Mouse (Mus musculus): ENCODE results near the gene Fam214b. TPM values are rescaled to one million over a fixed set of nuclear protein-coding genes. Genes with fewer than 3 reads are reported as not detected.
A peak's percentile ranks its signal among the peaks of the same experiment; 100 is the strongest.

The Fam214b gene
- total RNA-seq, 1 experiment from 2014 or later: 1.3 TPM

DNA sequence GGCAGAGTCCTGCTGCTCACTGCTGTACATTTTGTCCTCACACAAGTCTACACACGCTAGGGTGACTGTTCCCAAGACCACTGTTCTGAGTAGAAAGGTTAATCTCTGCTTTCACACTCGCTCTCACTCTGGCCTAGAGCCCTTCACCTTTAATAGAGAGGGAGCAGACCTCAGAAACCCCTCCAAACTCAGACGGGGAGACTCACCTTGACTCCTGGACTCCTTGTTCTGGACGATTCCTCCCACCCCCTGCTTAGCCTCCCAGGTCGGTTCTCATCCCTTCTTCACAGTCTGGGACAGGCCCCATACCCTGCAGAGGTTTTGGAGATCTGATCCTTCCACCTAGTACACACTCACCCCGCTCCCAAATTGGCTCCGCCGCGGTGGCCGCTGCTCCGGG, 6.4 kb downstream of the Fam214b start:
- no peak for ATAC-seq (replicated peaks; ENCODE audit: low read depth, poor library complexity, severe bottlenecking)

GRCm38 (mm10) chr4:43038567-43039495, 7.2 kb downstream of the Fam214b start:
- no peak for ATAC-seq (replicated peaks; ENCODE audit: low read depth, poor library complexity, severe bottlenecking)

DNA sequence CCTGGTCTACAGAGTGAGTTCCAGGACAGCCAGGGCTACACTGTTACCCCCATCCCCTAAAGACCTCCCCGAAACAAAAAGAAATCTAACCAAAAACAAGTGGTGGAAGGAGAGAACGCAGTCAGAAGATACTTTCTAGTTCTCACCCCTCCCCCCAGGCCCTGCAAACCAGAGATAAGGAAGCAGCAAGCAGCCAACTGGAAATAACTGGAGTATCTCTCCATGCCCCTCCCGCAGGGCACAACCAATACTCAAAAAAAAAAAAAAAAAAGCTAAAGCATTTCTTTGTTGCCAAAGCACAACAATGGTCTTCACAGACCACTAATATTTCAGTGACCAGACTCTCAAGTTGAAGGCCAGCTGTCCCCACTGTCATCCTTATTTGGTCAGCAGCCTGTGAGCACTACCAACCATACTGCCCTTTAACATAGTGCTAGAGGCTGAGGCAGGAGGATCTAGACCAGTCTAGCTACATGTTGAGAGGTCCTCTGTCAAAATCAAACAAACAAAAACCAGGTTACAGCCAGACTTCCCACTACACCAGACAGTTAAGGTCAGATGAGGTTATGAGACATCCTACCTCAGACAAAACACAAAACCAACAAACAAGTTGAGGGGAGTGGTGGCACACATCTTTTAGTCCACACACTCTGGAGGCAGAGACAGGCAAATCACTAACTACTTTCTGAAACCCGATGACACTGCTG, 8.0 kb downstream of the Fam214b start:
- ATAC-seq (replicated peaks; ENCODE audit: low read depth, poor library complexity, severe bottlenecking): peak; percentile 58

GRCm38 (mm10) chr4:43036356-43036755, 9.7 kb downstream of the Fam214b start:
- ATAC-seq (replicated peaks; ENCODE audit: low read depth, poor library complexity, severe bottlenecking): no peak

DNA sequence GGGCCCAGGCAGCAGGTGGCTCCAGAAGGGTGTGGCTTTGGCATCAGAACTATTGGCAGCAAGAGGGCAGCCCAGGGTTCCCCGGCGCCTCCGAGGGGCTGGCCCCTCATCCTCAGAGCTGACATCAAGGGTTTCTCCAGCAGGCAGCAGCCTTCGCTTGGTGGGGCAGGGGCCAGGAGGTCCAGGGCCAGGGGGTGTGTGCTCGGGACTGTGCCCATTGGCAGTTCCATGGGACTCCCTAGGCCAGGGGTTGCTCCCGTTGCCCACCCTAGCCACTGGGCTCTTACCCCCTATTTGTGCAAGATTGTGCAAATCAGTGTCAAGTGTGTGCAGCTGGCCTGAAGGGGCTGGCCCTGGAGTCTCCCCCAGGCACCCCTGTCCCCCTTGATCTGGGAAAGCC, 10.2 kb downstream of the Fam214b start:
- no peak for ATAC-seq (replicated peaks; ENCODE audit: low read depth, poor library complexity, severe bottlenecking)

GRCm38 (mm10) chr4:43033481-43033880, 12.5 kb downstream of the Fam214b start:
- ATAC-seq (replicated peaks; ENCODE audit: low read depth, poor library complexity, severe bottlenecking): no peak

GRCm38 (mm10) chr4:43032501-43032900, 13.5 kb downstream of the Fam214b start:
- no peak for ATAC-seq (replicated peaks; ENCODE audit: low read depth, poor library complexity, severe bottlenecking)

DNA sequence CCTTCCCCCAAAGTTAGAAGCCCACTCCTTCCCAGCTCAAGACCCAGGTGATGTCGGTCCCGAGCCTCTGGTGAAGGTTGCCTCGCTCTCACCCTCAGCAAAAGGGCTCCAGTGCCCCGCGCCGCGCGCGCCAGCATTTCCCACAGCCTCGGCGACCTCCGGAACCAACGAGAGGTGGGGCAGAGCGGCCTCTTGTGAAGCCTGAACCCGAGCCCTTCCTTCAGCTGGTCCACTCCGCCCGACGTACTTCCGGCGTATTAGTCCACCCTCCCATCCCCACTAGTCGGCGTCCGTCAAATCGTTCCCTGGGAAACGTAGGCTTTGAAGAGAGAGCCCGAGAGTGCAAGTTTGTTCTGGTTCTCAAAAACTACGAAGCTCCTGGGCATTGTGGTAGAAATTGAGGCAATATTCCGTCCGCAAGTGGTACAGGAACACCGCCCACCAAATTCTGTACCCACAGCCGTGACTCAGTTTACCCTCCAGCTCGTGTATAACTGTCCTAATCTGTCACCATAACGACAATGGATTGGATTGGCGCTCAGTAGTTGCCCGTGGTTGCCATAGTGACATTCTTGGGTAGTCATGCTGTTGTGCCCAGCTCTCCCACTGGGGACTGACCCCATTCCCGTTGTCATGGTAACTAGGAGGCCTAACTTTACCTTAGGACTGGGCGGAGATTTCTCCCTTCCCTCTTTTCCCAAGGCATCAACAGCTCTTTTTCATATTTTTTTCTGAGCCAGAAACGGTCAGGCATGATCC, 14.6 kb downstream of the Fam214b start, which contains the start of gene Stoml2:
TSS of gene Stoml2 (minus strand) at position 474 of the 759 bp plus-strand sequence.
- peak; percentile 96 for ATAC-seq (replicated peaks; ENCODE audit: low read depth, poor library complexity, severe bottlenecking)

- peak; percentile 26 for ATAC-seq (replicated peaks; ENCODE audit: low read depth, poor library complexity, severe bottlenecking)
These were observed 15.2 kb downstream of the Fam214b start for GRCm38 (mm10) chr4:43030780-43031230.

GRCm38 (mm10) chr4:43030352-43030751, 15.7 kb downstream of the Fam214b start:
- no peak for ATAC-seq (replicated peaks; ENCODE audit: low read depth, poor library complexity, severe bottlenecking)

DNA sequence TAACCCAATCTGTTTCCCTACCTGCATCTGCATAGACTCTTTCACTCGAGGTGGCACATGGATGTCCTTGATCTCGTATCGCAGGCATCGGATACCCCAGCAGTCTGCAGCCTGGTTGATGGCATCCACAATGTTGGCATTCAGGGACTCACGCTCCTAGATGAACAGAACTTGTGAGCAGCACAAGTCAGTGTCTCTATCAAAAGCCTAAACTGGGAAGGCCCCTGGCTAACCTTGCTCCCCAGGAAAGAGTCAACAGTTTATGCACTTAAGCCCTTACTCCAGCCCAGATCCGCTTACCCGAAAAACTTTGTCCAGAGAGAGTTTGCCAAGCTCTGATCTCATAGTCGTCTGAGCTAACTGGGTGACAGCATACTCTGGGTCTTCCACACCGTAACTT, 16.3 kb downstream of the Fam214b start:
- ATAC-seq (replicated peaks; ENCODE audit: low read depth, poor library complexity, severe bottlenecking): no peak

DNA sequence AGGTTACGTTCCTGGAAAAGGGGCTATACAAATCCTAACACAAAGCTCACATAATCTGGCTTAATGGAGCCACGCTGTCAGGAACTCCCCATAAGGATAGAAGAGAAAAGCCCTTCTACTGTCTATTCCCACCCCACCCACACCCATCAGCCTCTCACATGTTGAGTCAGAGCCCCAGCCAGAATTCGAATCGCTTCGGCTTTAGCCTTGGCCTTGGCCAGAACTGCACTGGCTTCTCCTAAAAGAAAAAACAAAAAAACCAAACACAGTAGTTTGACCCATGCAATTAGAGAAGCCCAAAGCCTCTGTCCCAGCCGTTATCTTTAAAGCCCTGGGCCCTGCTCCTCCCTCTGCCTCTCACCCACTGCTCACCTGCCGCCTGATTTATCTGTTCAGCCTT, 16.9 kb downstream of the Fam214b start:
- ATAC-seq (replicated peaks; ENCODE audit: low read depth, poor library complexity, severe bottlenecking): no peak

GRCm38 (mm10) chr4:43025084-43025960, 20.7 kb downstream of the Fam214b start, which contains the start of gene Pigo:
Gene Pigo, minus strand, starts transcription at chr4:43025819.
- ATAC-seq (replicated peaks; ENCODE audit: low read depth, poor library complexity, severe bottlenecking): peak; percentile 91

DNA sequence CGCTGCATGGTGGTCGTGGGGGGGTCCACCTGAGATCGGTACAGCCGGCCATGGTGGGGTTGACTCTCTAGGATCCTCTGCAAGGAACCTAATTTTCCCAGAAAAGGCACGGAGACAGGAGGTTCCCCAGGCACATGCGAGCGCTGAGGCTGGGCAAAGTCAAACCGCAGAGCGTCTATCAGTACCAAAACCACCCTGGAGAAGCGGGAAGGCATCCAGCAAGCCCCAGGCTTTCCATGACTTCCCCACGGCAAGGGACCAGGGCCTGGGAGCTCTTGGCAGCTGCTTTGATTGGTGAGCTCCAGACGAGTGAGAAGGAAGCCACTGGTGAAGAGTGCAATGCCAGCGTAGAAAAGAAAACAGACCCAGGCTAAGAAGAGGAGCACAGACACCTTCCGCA, 21.3 kb downstream of the Fam214b start:
- ATAC-seq (replicated peaks; ENCODE audit: low read depth, poor library complexity, severe bottlenecking): no peak

DNA sequence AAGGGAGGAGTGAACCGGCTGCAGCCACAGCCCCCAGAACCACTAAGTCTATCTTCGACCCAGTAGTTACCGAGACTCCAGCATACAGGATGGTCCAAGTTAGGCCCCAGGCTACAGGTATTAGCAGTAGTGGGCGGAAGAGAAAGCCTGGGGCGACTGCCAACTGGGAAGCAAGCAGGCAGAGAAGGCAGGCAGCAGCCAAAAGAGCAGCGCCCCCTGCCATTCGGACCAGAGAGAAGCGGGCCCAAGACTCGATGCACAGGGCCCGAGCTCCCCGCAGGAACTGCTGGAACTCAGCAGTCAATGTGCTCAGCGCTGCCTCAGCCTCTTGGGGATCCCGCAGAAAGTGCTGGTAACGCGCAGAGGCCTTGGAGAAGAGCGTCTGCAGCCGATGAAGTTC, 24.7 kb downstream of the Fam214b start:
- ATAC-seq (replicated peaks; ENCODE audit: low read depth, poor library complexity, severe bottlenecking): no peak

- no peak for ATAC-seq (replicated peaks; ENCODE audit: low read depth, poor library complexity, severe bottlenecking)
These were observed 25.1 kb downstream of the Fam214b start for GRCm38 (mm10) chr4:43020876-43021275.

DNA sequence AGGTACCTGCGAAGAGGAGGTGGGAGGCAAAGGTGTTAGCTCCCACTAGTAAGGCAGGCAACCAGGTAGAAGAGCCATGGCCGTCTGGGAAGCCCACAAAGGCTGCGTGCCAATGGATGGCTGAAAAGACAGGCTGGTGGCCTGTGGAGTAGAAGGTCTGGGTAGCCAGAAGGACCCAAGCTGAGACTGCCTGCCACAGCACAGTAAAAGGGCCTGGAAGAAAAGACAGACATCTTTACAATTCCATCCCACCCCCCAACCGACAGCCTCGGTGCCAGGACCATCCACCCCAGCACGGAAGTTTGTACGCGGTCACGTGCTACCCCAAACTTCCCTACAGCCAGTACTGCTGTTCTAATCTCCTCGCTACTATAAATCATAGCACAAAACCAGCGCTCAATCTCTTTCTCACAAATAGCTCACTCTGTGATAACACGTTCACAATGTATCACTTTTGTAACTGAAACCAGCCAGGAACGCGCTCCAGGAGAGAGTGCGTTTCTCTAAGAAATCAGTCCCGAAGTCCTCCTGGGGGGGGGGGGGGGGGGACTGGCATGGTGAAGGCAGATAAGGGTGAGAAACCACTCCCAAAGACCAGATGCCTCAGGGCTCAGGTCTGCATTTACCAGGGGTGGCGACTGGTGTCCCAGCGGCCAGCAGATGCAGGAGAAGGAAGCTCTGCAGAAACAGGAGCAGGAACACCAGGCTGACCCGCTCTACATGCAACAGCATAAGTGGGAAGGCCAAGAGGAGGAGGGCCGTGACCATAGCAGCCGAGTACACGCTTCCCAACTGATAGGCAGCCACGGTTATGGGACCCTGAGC, 26.2 kb downstream of the Fam214b start:
- no peak for ATAC-seq (replicated peaks; ENCODE audit: low read depth, poor library complexity, severe bottlenecking)

DNA sequence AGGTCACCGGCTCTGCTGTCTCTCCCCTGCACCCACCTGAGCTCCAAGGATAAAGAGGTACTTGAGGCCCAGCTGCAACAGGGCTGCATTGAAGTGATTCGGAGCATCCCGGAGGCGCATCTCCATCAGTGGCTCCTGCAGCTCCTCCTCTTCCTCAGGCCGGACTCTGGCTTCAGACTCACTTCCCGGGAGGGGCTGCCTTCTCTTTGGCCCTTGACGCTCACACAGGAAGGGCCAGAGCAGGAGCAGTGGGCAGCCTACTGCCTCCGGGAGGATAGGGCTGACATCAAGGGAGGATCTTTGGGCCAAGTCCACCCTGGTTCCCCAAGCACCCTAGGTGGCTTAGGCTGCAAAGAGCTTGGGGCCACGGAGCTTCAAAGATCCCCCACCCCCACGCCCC, 26.8 kb downstream of the Fam214b start:
- ATAC-seq (replicated peaks; ENCODE audit: low read depth, poor library complexity, severe bottlenecking): no peak

DNA sequence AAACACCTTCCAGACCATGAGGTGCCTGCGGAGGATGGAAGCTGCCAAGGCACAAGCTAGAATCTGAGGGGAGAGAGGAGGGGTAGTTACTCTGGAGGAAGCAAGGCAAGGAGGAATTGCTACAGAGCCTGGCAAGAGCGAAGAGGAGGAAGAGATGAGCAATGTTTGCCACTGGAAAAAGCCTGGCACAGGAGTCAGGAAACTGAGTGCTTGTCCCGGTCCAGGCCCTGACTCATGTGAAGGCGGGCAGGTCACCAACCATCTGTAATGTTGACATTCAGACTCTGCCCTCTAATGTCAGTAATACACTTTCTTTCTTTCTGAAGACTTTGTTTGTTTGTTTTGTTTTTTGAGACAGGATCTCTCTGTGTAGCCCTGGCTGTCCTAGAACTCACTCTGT, 27.9 kb downstream of the Fam214b start:
- ATAC-seq (replicated peaks; ENCODE audit: low read depth, poor library complexity, severe bottlenecking): no peak
